Mouse (Mus musculus) stomach, embryonic 16.5 days (tissue): ENCODE measurements around the gene Vmn1r48. TPM values are rescaled to one million over a fixed set of nuclear protein-coding genes. Genes with fewer than 3 reads are reported as not detected.
"Not testable (repeated sequence)": the region's sequence is repeated elsewhere in the genome, so short reads cannot be mapped to it uniquely, and the experiment has no call there.

ENCODE experiments used
- ATAC-seq: fragments of 200-750 bp; cut with Nextera tagmentation; 2 replicates; pipeline ENCODE4 v1.8.0; 2017; ENCODE audit warnings: moderate number of reproducible peaks, moderate TSS enrichment; ENCODE audit not compliant: insufficient read depth, low FRiP score
- H3K27ac ChIP-seq: fragments of 300-500 bp; sonication (generic); 2 replicates; pipeline ENCODE4 v1.5.1; 2014; ENCODE audit warnings: low read length
- H3K27me3 ChIP-seq: fragments of 300-500 bp; sonication (generic); 2 replicates; pipeline ENCODE4 v1.6.1; 2014; ENCODE audit warnings: low read length, control low read depth, mixed read lengths; ENCODE audit not compliant: control insufficient read depth, insufficient read depth
- H3K36me3 ChIP-seq: fragments of 300-500 bp; sonication (generic); 2 replicates; pipeline ENCODE4 v1.6.1; 2014; ENCODE audit warnings: low read length; ENCODE audit not compliant: control insufficient read depth, insufficient read depth
- H3K4me1 ChIP-seq: fragments of 300-500 bp; sonication (generic); 2 replicates; pipeline ENCODE4 v1.6.1; 2014; ENCODE audit warnings: low read length, control low read depth, mixed read lengths; ENCODE audit not compliant: control insufficient read depth, insufficient read depth
- H3K4me2 ChIP-seq: fragments of 300-500 bp; sonication (generic); 2 replicates; pipeline ENCODE4 v1.6.1; 2014; ENCODE audit warnings: low read depth, low read length, mixed read lengths
- H3K4me3 ChIP-seq: fragments of 300-500 bp; sonication (generic); replicated peaks from 2 replicates; pipeline ENCODE4 v1.5.1; 2014; ENCODE audit warnings: mild to moderate bottlenecking, low read length
- H3K9ac ChIP-seq: fragments of 300-500 bp; sonication (generic); 2 replicates; pipeline ENCODE4 v1.6.1; 2014; ENCODE audit warnings: low read length
- H3K9me3 ChIP-seq: fragments of 300-500 bp; sonication (generic); replicated peaks from 2 replicates; pipeline ENCODE4 v1.6.1; 2016; ENCODE audit warnings: low read length, control low read depth; ENCODE audit not compliant: control insufficient read depth
- WGBS: fragments of 180-500 bp; shearing (Covaris S2); extraction: QIAGEN DNeasy Blood & Tissue Kit; methylation state at CpG from one replicate; pipeline ENCODE4 v1.1.7; 2014; 5-methylcytosine and 5-hydroxymethylcytosine counted together
- polyA plus RNA-seq: library from polyadenylated mRNA; unstranded; fragments of >200 nt; fragmentation: Nextera tagmentation; extraction: Ambion mirVana; gene quantifications from 2 replicates; pipeline ENCODE4 v1.2.1, GENCODE M21; 2015

Gene Vmn1r48
- polyA plus RNA-seq = not detected in 2 replicates

DNA sequence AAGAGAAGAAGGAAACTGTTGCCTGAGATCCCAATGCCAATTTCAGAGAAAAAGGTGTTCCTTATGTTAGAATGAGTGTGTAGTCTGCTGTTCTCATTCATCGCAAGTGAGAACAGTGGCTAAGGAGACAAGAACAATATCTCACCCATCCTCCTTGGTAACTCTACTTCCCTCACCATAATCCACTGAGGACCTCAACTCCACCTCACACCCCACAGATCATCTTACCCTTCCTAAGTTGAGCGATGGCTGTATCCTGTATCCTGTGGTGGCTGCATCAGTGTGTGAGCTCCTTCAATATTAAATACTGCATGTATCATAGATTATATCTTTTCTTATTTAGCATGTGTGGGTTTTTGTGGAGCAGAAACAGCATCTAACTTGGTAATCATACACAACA is at the start of gene Vmn1r48:
TSS of gene Vmn1r48 (minus strand) at position 101 of the 400 bp plus-strand sequence.
- not testable (repeated sequence) for H3K27ac ChIP-seq, H3K4me3 ChIP-seq, H3K9ac ChIP-seq, H3K4me1 ChIP-seq, H3K9me3 ChIP-seq, H3K4me2 ChIP-seq, ATAC-seq, H3K36me3 ChIP-seq, H3K27me3 ChIP-seq
- no CpG with 5 or more reads among the region's 2 CpGs for WGBS

DNA sequence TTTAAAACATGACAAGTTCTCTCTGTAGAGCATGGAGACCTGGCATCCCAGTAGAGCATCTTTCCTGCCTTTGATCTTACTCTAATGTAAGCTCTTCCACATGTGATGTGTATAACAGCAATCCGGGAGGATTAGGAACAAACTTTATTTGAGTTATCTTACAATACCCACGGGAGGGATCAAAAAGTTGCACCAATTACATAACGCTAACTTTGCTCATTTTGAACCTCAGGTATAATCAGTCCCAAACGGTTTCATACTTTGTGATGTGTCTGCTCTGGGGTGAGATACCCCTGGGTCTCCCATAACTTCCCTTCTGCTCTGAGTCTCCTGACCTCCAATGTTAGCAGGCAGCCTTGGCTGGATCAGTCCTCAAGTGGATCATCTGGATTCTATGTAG is 41.8 kb upstream of the Vmn1r48 start, which contains the start of gene Vmn1r49:
TSS of gene Vmn1r49 (minus strand) at position 101 of the 400 bp plus-strand sequence.
- no peak within 1 kb of the TSS for H3K9ac ChIP-seq
- no peaks in the 10 kb centered on the region for H3K9me3 ChIP-seq
- H3K36me3 ChIP-seq = no peaks in the 10 kb centered on the region
- H3K4me2 ChIP-seq = no peak within 1 kb of the TSS
- H3K4me3 ChIP-seq = no peak within 1 kb of the TSS
- no peak for ATAC-seq
- 70% methylated on average over 4 of the region's 4 CpGs for WGBS
- no peaks in the 10 kb centered on the region for H3K4me1 ChIP-seq
- H3K27me3 ChIP-seq = no peaks in the 10 kb centered on the region
- H3K27ac ChIP-seq = no peak within 1 kb of the TSS

DNA sequence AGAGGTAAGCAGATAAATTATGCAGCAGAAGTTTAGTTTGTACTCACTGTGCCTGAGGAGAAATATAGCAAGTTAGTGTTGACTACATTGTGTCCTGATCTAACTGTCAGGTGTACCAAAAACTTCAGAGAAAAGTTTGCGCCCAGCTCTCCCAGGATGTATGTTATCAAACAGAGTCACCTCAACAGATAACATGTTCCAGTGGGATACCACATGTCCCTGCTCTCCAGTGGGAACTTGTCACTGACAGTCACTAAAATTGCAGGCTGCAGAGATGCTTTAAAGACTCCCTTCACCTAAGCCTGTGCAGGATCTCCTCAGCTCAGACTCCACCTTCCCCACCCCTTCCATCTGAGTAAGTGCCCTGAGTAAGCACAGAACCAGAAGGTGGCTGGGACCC is 20.8 kb downstream of the Vmn1r48 start, which contains the start of gene Vmn1r47:
TSS of gene Vmn1r47 (plus strand) at position 301 of the 400 bp plus-strand sequence.
- WGBS = 97% methylated on average over 1 of the region's 1 CpGs

DNA sequence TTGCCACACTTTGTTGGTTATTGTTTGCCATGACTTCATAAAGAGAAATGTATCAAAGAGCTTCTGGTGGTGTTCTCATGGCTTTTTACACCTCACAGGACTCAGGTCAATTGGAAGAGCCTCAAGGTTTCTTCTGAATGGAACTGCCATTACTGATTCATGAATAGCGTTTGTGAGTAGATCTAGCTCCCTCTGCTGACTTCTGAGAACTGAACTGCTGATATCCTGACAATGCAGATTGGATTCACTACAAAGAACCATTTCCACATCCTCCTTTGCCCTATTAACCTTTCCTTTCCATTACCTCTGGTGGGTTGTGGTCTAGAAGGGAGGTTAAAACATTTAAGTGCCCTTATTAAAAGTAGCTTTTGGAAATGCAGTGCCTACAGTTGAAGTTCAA is 50.7 kb downstream of the Vmn1r48 start:
- H3K9me3 ChIP-seq = no peaks in the 10 kb centered on the region
- H3K27ac ChIP-seq = no peak overlapping the region
- H3K9ac ChIP-seq = no peak overlapping the region
- H3K4me2 ChIP-seq = no peak overlapping the region
- no peaks in the 10 kb centered on the region for H3K4me1 ChIP-seq
- no peak overlapping the region for H3K4me3 ChIP-seq
- 8% methylated on average over 1 of the region's 1 CpGs for WGBS
- no peaks in the 10 kb centered on the region for H3K27me3 ChIP-seq
- no peaks in the 10 kb centered on the region for H3K36me3 ChIP-seq
- no peak for ATAC-seq

More for the DNA sequence above, 20.8 kb downstream of the Vmn1r48 start, which contains the start of gene Vmn1r47:
- H3K9ac ChIP-seq, H3K36me3 ChIP-seq, H3K4me3 ChIP-seq, H3K9me3 ChIP-seq, H3K4me2 ChIP-seq, H3K27me3 ChIP-seq, H3K4me1 ChIP-seq, H3K27ac ChIP-seq, ATAC-seq: not testable (repeated sequence)

Other genes with a start within 250 kb of the Vmn1r48 start
- not detected in 2 replicates for gene Vmn1r42, start 160.4 kb downstream of the Vmn1r48 start, polyA plus RNA-seq
- 0.01 and 0.05 TPM in 2 replicates for gene Vmn1r43, start 160.4 kb downstream of the Vmn1r48 start, polyA plus RNA-seq
- gene Vmn1r44, start 153.2 kb downstream of the Vmn1r48 start, polyA plus RNA-seq = not detected in 2 replicates
- not detected in 2 replicates for gene Vmn1r45, start 96.2 kb downstream of the Vmn1r48 start, polyA plus RNA-seq
- gene Vmn1r46, start 67.5 kb downstream of the Vmn1r48 start, polyA plus RNA-seq = not detected in 2 replicates
- gene Vmn1r47, start 20.7 kb downstream of the Vmn1r48 start, polyA plus RNA-seq = not detected in 2 replicates
- not detected in 2 replicates for gene Vmn1r49, start 41.7 kb upstream of the Vmn1r48 start, polyA plus RNA-seq
- not detected in 2 replicates for gene Vmn1r50, start 64.6 kb upstream of the Vmn1r48 start, polyA plus RNA-seq
- gene Vmn1r51, start 85.8 kb upstream of the Vmn1r48 start, polyA plus RNA-seq = not detected in 2 replicates
- not detected in 2 replicates for gene Vmn1r52, start 138.0 kb upstream of the Vmn1r48 start, polyA plus RNA-seq
- not detected in 2 replicates for gene V1ra8, start 166.0 kb upstream of the Vmn1r48 start, polyA plus RNA-seq
- gene Vmn1r53, start 187.6 kb upstream of the Vmn1r48 start, polyA plus RNA-seq = not detected in 2 replicates
- not detected in 2 replicates for gene Vmn1r54, start 209.5 kb upstream of the Vmn1r48 start, polyA plus RNA-seq